Mouse (Mus musculus): ENCODE results near the gene Fam169b. TPM values are rescaled to one million over a fixed set of nuclear protein-coding genes. Genes with fewer than 3 reads are reported as not detected.

The Fam169b gene
- 0.35 TPM for polyA plus RNA-seq (2014; fragmentation: Illumina TruSeq; extraction: RNeasy Lipid Tissue Mini Kit (QIAGEN cat#74804); ENCODE audit: low read depth, low replicate concordance)

DNA sequence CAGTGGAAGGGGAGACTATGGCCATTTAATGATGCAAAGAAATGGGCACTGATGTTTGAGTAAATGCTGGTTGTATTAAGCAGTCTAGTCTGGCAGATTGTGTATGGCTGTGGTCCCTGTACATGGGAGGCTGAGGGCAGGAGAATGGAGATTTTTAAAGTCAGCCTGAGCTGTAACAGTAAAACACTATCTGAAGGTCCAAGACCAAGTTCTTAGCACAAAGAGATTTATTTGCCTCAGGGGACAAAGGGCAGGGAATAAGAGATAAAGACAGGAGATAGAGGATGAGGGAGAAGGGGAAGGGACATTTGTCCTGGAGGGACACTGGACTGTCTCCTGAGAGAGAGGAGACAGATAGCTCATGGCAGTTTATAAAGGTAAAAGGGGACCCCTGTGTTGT lies at the start of gene Fam169b:
Gene Fam169b (plus strand): TSS at position 325 of the 400 bp plus-strand sequence.

DNA sequence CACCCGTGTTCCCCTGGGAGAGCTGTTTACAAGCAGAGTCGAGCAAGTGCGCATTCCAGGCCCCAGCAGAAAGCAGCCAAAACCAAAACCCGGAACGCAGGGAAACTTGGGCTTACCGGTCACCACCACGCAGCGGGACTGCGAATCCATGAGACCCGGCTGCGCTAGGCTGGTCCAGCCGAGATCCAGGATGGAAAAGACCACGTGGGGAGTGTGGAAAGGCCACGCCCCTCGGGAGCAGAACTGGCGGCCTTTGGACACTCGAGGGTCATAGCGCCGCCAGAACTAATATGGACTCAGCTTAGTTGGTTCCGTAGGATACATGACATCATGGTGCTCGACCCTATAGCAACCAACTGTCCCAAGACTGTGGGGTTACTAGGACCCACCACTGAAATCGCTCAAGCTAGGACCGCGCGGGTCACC lies 9.6 kb upstream of the Fam169b start, which contains the start of gene Pgpep1l:
Gene Pgpep1l (minus strand): TSS at position 206 of the 426 bp plus-strand sequence.

Other genes starting within 250 kb of the Fam169b start
- gene Pgpep1l, start 9.6 kb upstream of the Fam169b start, polyA plus RNA-seq (2014; fragmentation: Illumina TruSeq; extraction: RNeasy Lipid Tissue Mini Kit (QIAGEN cat#74804); ENCODE audit: low read depth, low replicate concordance): not detected